8 mouse cellular contexts compared by ENCODE assay signal in genomic region chr3:90076921-90077716, GRCm38 (mm10). TPM values are rescaled to one million over a fixed set of nuclear protein-coding genes. Genes with fewer than 3 reads are reported as not detected.
DNase-seq lines count a peak whose midpoint lies in the region; ATAC-seq and TF ChIP-seq lines count a peak whose summit lies in the region.

No protein-coding gene starts in this region.

- no peak overlapping the region for H3K4me2 ChIP-seq in midbrain, embryonic 16.5 days (ENCODE audit: low read length)
- 0 out of 2 replicates have a peak overlapping the region, but pooled peaks have one; percentile 32 for H3K4me2 ChIP-seq in intestine, embryonic 16.5 days (ENCODE audit: low read depth, low read length)
- H3K4me2 ChIP-seq in neural tube, embryonic 13.5 days = peak overlapping the region; percentile 31

- DNase-seq in midbrain, embryonic 10.5 days (ENCODE audit: low spot score) = peak; percentile 84
- DNase-seq in cerebellum, postnatal 14 days = peak; percentile 87 to 89
- peak; percentile 50 to 77 for DNase-seq in gastrocnemius, postnatal 4 days (ENCODE audit: low spot score in 2 of 2)
- peak; percentile 69 for DNase-seq in left cerebral cortex, postnatal 4 days

- peak overlapping the region; percentile 70 for H3K27ac ChIP-seq in midbrain, embryonic 10.5 days (replicated peaks)
- no peak overlapping the region for H3K27ac ChIP-seq in midbrain, embryonic 16.5 days (ENCODE audit: low read length)
- H3K27ac ChIP-seq in intestine, embryonic 16.5 days (ENCODE audit: low read length) = no peak overlapping the region
- H3K27ac ChIP-seq in neural tube, embryonic 13.5 days (replicated peaks) = no peak overlapping the region; the same call in 1 of the 2 replicates
- no peak overlapping the region for H3K27ac ChIP-seq in testis, adult 2 months (ENCODE audit: control insufficient read depth, insufficient read depth, low read depth, low read length)

- peak overlapping the region; percentile 37 for H3K4me3 ChIP-seq in midbrain, embryonic 10.5 days
- H3K4me3 ChIP-seq in midbrain, embryonic 16.5 days (ENCODE audit: low read depth, low read length) = no peak overlapping the region
- no peak overlapping the region for H3K4me3 ChIP-seq in intestine, embryonic 16.5 days (ENCODE audit: low read length)
- H3K4me3 ChIP-seq in neural tube, embryonic 13.5 days = no peak overlapping the region
- no peak overlapping the region for H3K4me3 ChIP-seq in testis, adult 2 months (ENCODE audit: control insufficient read depth, low read depth, low read length)

- 5% methylated on average over 5 of the region's 5 CpGs for WGBS in midbrain, embryonic 10.5 days
- 8% methylated on average over 5 of the region's 5 CpGs for WGBS in midbrain, embryonic 16.5 days
- WGBS in intestine, embryonic 16.5 days = 18% methylated on average over 5 of the region's 5 CpGs
- 10% methylated on average over 5 of the region's 5 CpGs for WGBS in neural tube, embryonic 13.5 days

- TF ChIP-seq POLR2A in testis, adult 2 months (IDR thresholded peaks at IDR 0.05; ENCODE audit: control insufficient read depth, low read depth, low read length) = no peak

- H3K9me3 ChIP-seq in midbrain, embryonic 10.5 days (replicated peaks) = no peaks in the 10 kb centered on the region
- H3K9me3 ChIP-seq in midbrain, embryonic 16.5 days (replicated peaks; ENCODE audit: control insufficient read depth, low read length, poor library complexity, severe bottlenecking) = no peaks in the 10 kb centered on the region
- no peaks in the 10 kb centered on the region for H3K9me3 ChIP-seq in intestine, embryonic 16.5 days (ENCODE audit: control insufficient read depth, low read length)
- no peaks in the 10 kb centered on the region for H3K9me3 ChIP-seq in neural tube, embryonic 13.5 days

- ATAC-seq in midbrain, embryonic 16.5 days = no peak
- ATAC-seq in intestine, embryonic 16.5 days = no peak
- ATAC-seq in neural tube, embryonic 13.5 days (ENCODE audit: low read depth) = no peak

- intact Hi-C loops in left cerebral cortex, postnatal 4 days (cut with DNase I) = loop anchor here (5.0 kb wide), 1 partner anchor 125 kb away; no protein-coding TSS in a partner anchor

- no peaks in the 10 kb centered on the region for H3K27me3 ChIP-seq in midbrain, embryonic 10.5 days (ENCODE audit: low read depth, poor library complexity, severe bottlenecking)
- no peaks in the 10 kb centered on the region for H3K27me3 ChIP-seq in midbrain, embryonic 16.5 days (ENCODE audit: control insufficient read depth, insufficient read depth, low read depth, low read length)
- no peaks in the 10 kb centered on the region for H3K27me3 ChIP-seq in intestine, embryonic 16.5 days (replicated peaks; ENCODE audit: control insufficient read depth, insufficient read depth, low read length)
- no peaks in the 10 kb centered on the region for H3K27me3 ChIP-seq in neural tube, embryonic 13.5 days
- no peaks in the 10 kb centered on the region for H3K27me3 ChIP-seq in testis, adult 2 months (ENCODE audit: control insufficient read depth, insufficient read depth, low read length)

- no peak overlapping the region for H3K9ac ChIP-seq in midbrain, embryonic 16.5 days (ENCODE audit: low read depth, low read length)
- 0 out of 2 replicates have a peak overlapping the region, but pooled peaks have one; percentile 16 for H3K9ac ChIP-seq in intestine, embryonic 16.5 days (ENCODE audit: low read depth, low read length)
- no peak overlapping the region for H3K9ac ChIP-seq in neural tube, embryonic 13.5 days

- peaks cover 9% of the 10 kb centered on the region for H3K36me3 ChIP-seq in midbrain, embryonic 10.5 days
- no peaks in the 10 kb centered on the region for H3K36me3 ChIP-seq in midbrain, embryonic 16.5 days (ENCODE audit: control insufficient read depth, insufficient read depth, low read length)
- no peaks in the 10 kb centered on the region for H3K36me3 ChIP-seq in intestine, embryonic 16.5 days (ENCODE audit: control insufficient read depth, insufficient read depth, low read length)
- H3K36me3 ChIP-seq in neural tube, embryonic 13.5 days = no peaks in the 10 kb centered on the region
- no peaks in the 10 kb centered on the region for H3K36me3 ChIP-seq in testis, adult 2 months (ENCODE audit: control insufficient read depth, insufficient read depth, low read length)

- TF ChIP-seq CTCF in testis, adult 2 months (IDR thresholded peaks at IDR 0.05; ENCODE audit: control insufficient read depth, insufficient read depth, insufficient replicate concordance, low read depth, low read length) = peak; percentile 16; the same call in 1 of the 2 replicates

- H3K4me1 ChIP-seq in midbrain, embryonic 10.5 days = peaks cover 46% of the 10 kb centered on the region
- H3K4me1 ChIP-seq in midbrain, embryonic 16.5 days (ENCODE audit: control insufficient read depth, insufficient read depth, low read length) = peaks cover 20% of the 10 kb centered on the region
- H3K4me1 ChIP-seq in intestine, embryonic 16.5 days (ENCODE audit: control insufficient read depth, insufficient read depth, low read length) = peaks cover 11% of the 10 kb centered on the region
- peaks cover 34% of the 10 kb centered on the region for H3K4me1 ChIP-seq in neural tube, embryonic 13.5 days (replicated peaks)
- H3K4me1 ChIP-seq in testis, adult 2 months (ENCODE audit: control insufficient read depth, insufficient read depth, low read length) = peaks cover 2% of the 10 kb centered on the region

RNA-seq across cellular contexts. Expression of gene Tpm3, which starts 4.7 kb away (rescaled TPM):
- 576 and 578 TPM in 2 replicates for polyA plus RNA-seq in midbrain, embryonic 10.5 days (2016; fragmentation: Nextera tagmentation; extraction: Ambion mirVana)
- polyA plus RNA-seq in midbrain, embryonic 16.5 days (2015; fragmentation: Nextera tagmentation; extraction: Ambion mirVana) = 377 and 415 TPM in 2 replicates
- 100 to 1,000 TPM; 420 to 508 TPM for total RNA-seq in gastrocnemius, postnatal 4 days (2021)
- polyA plus RNA-seq in intestine, embryonic 16.5 days (2015; fragmentation: Nextera tagmentation; extraction: Ambion mirVana) = 532 and 565 TPM in 2 replicates
- total RNA-seq in left cerebral cortex, postnatal 4 days (2021) = 100 to 1,000 TPM; 291 to 310 TPM
- polyA plus RNA-seq in neural tube, embryonic 13.5 days (2015; fragmentation: Nextera tagmentation; extraction: Ambion mirVana) = 373 and 399 TPM in 2 replicates
- polyA plus RNA-seq in testis, adult 2 months (2012; rRNA removed) = 59.5 and 61.4 TPM in 2 replicates

RNA-seq across cellular contexts. Expression of gene Ubap2l, which starts 24.7 kb away (rescaled TPM):
- 196 and 204 TPM in 2 replicates for polyA plus RNA-seq in midbrain, embryonic 10.5 days (2016; fragmentation: Nextera tagmentation; extraction: Ambion mirVana)
- 120 and 132 TPM in 2 replicates for polyA plus RNA-seq in midbrain, embryonic 16.5 days (2015; fragmentation: Nextera tagmentation; extraction: Ambion mirVana)
- 100 to 1,000 TPM; 170 to 182 TPM for total RNA-seq in gastrocnemius, postnatal 4 days (2021)
- polyA plus RNA-seq in intestine, embryonic 16.5 days (2015; fragmentation: Nextera tagmentation; extraction: Ambion mirVana) = 122 and 146 TPM in 2 replicates
- 100 to 1,000 TPM; 212 to 217 TPM for total RNA-seq in left cerebral cortex, postnatal 4 days (2021)
- polyA plus RNA-seq in neural tube, embryonic 13.5 days (2015; fragmentation: Nextera tagmentation; extraction: Ambion mirVana) = 148 and 170 TPM in 2 replicates
- polyA plus RNA-seq in testis, adult 2 months (2012; rRNA removed) = 200 and 234 TPM in 2 replicates

RNA-seq across cellular contexts. Expression of gene 4933434E20Rik, which starts 25.7 kb away (rescaled TPM):
- 235 and 237 TPM in 2 replicates for polyA plus RNA-seq in midbrain, embryonic 10.5 days (2016; fragmentation: Nextera tagmentation; extraction: Ambion mirVana)
- 224 and 225 TPM in 2 replicates for polyA plus RNA-seq in midbrain, embryonic 16.5 days (2015; fragmentation: Nextera tagmentation; extraction: Ambion mirVana)
- 10 to 100 TPM; 53.4 to 54.4 TPM for total RNA-seq in gastrocnemius, postnatal 4 days (2021)
- 194 and 199 TPM in 2 replicates for polyA plus RNA-seq in intestine, embryonic 16.5 days (2015; fragmentation: Nextera tagmentation; extraction: Ambion mirVana)
- 10 to 100 TPM; 72.3 to 83.5 TPM for total RNA-seq in left cerebral cortex, postnatal 4 days (2021)
- 217 and 231 TPM in 2 replicates for polyA plus RNA-seq in neural tube, embryonic 13.5 days (2015; fragmentation: Nextera tagmentation; extraction: Ambion mirVana)
- 122 and 133 TPM in 2 replicates for polyA plus RNA-seq in testis, adult 2 months (2012; rRNA removed)

RNA-seq across cellular contexts. Expression of gene Nup210l, which starts 26.8 kb away (rescaled TPM):
- polyA plus RNA-seq in midbrain, embryonic 10.5 days (2016; fragmentation: Nextera tagmentation; extraction: Ambion mirVana) = 0.43 and 0.62 TPM in 2 replicates
- polyA plus RNA-seq in midbrain, embryonic 16.5 days (2015; fragmentation: Nextera tagmentation; extraction: Ambion mirVana) = 0.16 and 0.35 TPM in 2 replicates
- under 1 TPM; 0.13 to 0.17 TPM for total RNA-seq in gastrocnemius, postnatal 4 days (2021)
- polyA plus RNA-seq in intestine, embryonic 16.5 days (2015; fragmentation: Nextera tagmentation; extraction: Ambion mirVana) = 0.16 and 0.17 TPM in 2 replicates
- total RNA-seq in left cerebral cortex, postnatal 4 days (2021) = under 1 TPM; 0.46 to 0.50 TPM
- 0.28 and 0.29 TPM in 2 replicates for polyA plus RNA-seq in neural tube, embryonic 13.5 days (2015; fragmentation: Nextera tagmentation; extraction: Ambion mirVana)
- polyA plus RNA-seq in testis, adult 2 months (2012; rRNA removed) = 49.0 and 55.5 TPM in 2 replicates
